Mouse (Mus musculus) heart, embryonic 16.5 days (tissue): ENCODE results near the gene Fkbp4. TPM values are rescaled to one million over a fixed set of nuclear protein-coding genes. Genes with fewer than 3 reads are reported as not detected.
A peak's percentile ranks its signal among the peaks of the same experiment; 100 is the strongest.

Source experiments
- ATAC-seq: fragments of 200-750 bp; cut with Nextera tagmentation; replicated peaks from 2 replicates; pipeline ENCODE4 v1.8.0; 2017; ENCODE audit warnings: moderate number of reproducible peaks; ENCODE audit not compliant: insufficient read depth, low FRiP score; ENCODE audit errors: extremely low read depth
- H3K27ac ChIP-seq: fragments of 300-500 bp; sonication (generic); 2 replicates; pipeline ENCODE4 v1.5.1; 2014; ENCODE audit warnings: mild to moderate bottlenecking, low read length, control low read depth, moderate library complexity
- H3K27me3 ChIP-seq: fragments of 300-500 bp; sonication (generic); 2 replicates; pipeline ENCODE4 v1.6.1; 2014; ENCODE audit warnings: low read length, mixed read lengths; ENCODE audit not compliant: control insufficient read depth, insufficient read depth
- H3K36me3 ChIP-seq: fragments of 300-500 bp; sonication (generic); 2 replicates; pipeline ENCODE4 v1.6.1; 2014; ENCODE audit not compliant: control insufficient read depth, insufficient read depth
- H3K4me1 ChIP-seq: fragments of 300-500 bp; sonication (generic); 2 replicates; pipeline ENCODE4 v1.6.1; 2014; ENCODE audit warnings: low read length, mixed read lengths; ENCODE audit not compliant: control insufficient read depth, insufficient read depth
- H3K4me2 ChIP-seq: fragments of 300-500 bp; sonication (generic); 2 replicates; pipeline ENCODE4 v1.6.1; 2014; ENCODE audit warnings: low read depth, mild to moderate bottlenecking, control low read depth, low read length
- H3K4me3 ChIP-seq: fragments of 300-500 bp; sonication (generic); 2 replicates; pipeline ENCODE4 v1.5.1; 2014; ENCODE audit warnings: mild to moderate bottlenecking, control low read depth, low read length
- H3K9ac ChIP-seq: fragments of 300-500 bp; sonication (generic); 2 replicates; pipeline ENCODE4 v1.6.1; 2014; ENCODE audit warnings: low read length, control low read depth
- H3K9me3 ChIP-seq: fragments of 300-500 bp; sonication (generic); replicated peaks from 2 replicates; pipeline ENCODE4 v1.6.1; 2016; ENCODE audit warnings: low read length; ENCODE audit not compliant: control insufficient read depth
- WGBS: fragments of 180-500 bp; shearing (Covaris S2); extraction: QIAGEN DNeasy Blood & Tissue Kit; methylation state at CpG from one replicate; pipeline ENCODE4 v1.1.7; 2014; 5-methylcytosine and 5-hydroxymethylcytosine counted together
- polyA plus RNA-seq: library from polyadenylated mRNA; unstranded; fragments of >200 nt; fragmentation: Nextera tagmentation; extraction: Ambion mirVana; gene quantifications from 2 replicates; pipeline ENCODE4 v1.2.1, GENCODE M21; 2015

Fkbp4 gene
- polyA plus RNA-seq, 1 experiment from 2014 or later = 281 TPM

DNA sequence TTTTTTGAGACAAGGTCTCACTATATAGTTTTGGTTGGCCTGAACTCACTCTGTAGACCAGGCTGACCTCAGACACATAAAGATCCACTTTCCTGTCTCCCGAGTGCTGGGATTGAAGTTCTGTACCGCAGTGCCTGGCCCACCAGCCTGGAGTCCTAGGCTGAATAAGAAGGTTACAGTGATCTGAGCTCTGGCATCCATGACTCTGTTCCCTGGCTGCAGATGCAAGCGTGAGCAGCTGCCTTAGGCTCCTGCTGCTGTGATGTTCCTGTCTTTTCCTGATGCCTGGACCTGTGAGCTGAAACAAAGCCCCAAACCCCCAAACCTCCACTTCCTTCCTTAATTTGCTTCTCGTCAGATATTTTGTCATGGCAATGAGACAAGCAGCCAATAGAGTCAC, 26.5 kb upstream of the Fkbp4 start:
- no peak overlapping the region for H3K4me3 ChIP-seq
- WGBS = 74% methylated on average over 4 of the region's 4 CpGs
- no peak overlapping the region for H3K9ac ChIP-seq
- H3K27me3 ChIP-seq = no peaks in the 10 kb centered on the region
- no peak overlapping the region for H3K27ac ChIP-seq
- H3K4me2 ChIP-seq = no peak overlapping the region
- no peaks in the 10 kb centered on the region for H3K4me1 ChIP-seq
- no peaks in the 10 kb centered on the region for H3K36me3 ChIP-seq
- no peak for ATAC-seq
- H3K9me3 ChIP-seq = no peaks in the 10 kb centered on the region

DNA sequence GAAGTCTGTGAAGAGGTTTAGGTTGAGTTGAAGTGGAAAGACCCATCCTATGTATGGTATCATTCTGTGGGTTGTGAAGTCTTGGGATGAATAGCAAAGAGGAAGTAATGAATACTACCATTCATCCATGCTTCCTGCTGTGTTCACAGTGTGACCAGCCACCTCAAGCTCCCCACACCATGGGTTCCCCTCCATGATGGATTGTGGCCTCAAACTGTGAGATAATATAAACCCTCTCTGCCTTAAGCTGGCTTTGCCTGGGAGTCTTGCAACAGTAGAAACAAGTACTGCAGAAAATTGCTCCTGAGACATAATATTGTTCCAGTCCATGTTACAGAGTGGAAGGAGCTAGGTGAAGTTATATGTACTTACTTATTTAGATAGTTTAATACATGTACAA, 23.1 kb upstream of the Fkbp4 start:
- Histone ChIP-seq H3K4me1 (no peaks in the 10 kb centered on the region), H3K36me3 (no peaks in the 10 kb centered on the region), H3K4me2 (no peak overlapping the region), H3K27ac (no peak overlapping the region), H3K4me3 (no peak overlapping the region), H3K9me3 (no peaks in the 10 kb centered on the region), H3K9ac (no peak overlapping the region), H3K27me3 (no peaks in the 10 kb centered on the region)
- no peak for ATAC-seq

DNA sequence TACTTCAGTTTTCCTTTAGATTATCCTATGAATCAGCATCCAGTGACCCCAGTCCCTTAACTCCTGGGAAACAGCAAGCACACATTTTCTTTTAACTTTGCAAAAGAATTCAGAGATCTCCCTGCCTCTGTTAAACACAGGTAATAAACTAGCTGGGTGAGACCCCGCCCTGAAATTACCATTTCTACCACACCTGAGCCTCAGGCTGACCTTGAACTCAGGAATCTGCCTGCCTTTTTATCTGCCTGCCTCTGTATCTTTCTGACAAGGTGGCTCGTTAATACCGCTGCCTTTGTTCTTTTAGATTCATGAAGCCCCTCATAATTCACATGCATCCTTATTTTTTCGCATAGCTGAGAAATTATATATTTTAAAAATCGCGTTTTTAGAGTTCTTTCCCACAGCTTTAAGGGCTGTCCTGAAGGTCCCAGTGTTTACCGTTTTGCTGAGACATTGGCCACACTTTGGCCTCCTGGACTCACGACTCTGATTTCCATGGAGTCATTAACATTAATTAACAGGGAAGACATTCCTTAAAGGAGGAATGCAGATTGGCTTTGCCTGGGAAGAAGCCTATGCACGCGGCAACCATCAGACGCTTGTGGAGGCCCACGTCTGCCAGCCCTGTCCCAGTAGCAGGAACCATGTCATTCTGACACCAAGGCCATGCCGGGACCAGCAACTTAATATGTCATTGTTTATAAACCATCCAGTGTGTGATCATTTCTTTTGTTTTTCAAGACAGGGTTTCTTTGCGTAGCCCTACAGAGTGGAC, 22.4 kb upstream of the Fkbp4 start:
- Histone ChIP-seq H3K4me2 (no peak overlapping the region), H3K27me3 (no peaks in the 10 kb centered on the region), H3K27ac (no peak overlapping the region), H3K4me3 (no peak overlapping the region), H3K36me3 (no peaks in the 10 kb centered on the region), H3K9me3 (no peaks in the 10 kb centered on the region), H3K9ac (no peak overlapping the region), H3K4me1 (no peaks in the 10 kb centered on the region)
- WGBS = 75% methylated on average over 14 of the region's 14 CpGs
- no peak for ATAC-seq

DNA sequence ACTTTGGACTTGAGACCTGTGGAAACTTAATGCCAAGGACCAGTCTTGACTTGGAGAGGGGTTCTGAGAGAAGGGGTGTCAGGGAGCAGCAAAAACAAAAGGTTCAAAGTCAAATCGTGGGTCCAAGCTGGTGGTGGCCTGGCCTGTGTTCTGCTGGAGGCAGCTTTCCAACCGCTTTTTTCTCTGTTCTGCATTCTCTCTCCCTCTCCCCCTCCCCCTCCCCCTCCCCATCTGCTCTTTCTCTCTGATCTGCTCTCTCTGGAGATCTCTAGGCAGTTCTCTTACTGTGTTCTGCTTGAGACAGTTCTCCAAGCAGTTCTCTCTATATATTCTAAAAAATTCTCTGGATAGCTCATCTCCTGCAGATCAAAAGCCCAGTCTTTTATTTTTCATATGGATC, 21.8 kb upstream of the Fkbp4 start:
- Histone ChIP-seq H3K27me3 (no peaks in the 10 kb centered on the region), H3K4me1 (no peaks in the 10 kb centered on the region), H3K4me3 (no peak overlapping the region), H3K9me3 (no peaks in the 10 kb centered on the region), H3K4me2 (no peak overlapping the region), H3K9ac (no peak overlapping the region), H3K27ac (no peak overlapping the region), H3K36me3 (no peaks in the 10 kb centered on the region)
- ATAC-seq = no peak
- 29% methylated on average over 2 of the region's 2 CpGs for WGBS

DNA sequence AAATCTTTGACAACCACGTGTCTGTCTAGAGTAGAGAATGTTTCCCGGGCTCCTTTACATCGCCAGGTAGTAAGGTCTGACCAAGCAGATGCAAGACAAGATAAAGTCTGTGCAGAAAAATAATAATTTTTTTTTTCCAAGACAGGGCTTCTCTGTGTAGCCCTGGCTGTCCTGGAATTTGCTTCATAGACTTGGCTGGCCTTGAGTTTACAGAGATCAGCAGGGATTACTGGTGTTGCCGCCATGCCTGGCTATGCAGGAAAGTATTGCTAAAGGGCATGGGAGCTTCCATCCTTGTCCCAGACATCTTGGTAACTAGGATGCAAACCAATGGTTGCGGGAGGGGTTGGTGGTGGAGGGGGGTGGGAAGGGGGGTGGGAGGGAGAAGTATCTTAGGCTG, 18.7 kb upstream of the Fkbp4 start:
- H3K4me2 ChIP-seq = no peak overlapping the region
- no peaks in the 10 kb centered on the region for H3K36me3 ChIP-seq
- no peak overlapping the region for H3K4me3 ChIP-seq
- H3K9ac ChIP-seq = no peak overlapping the region
- 78% methylated on average over 5 of the region's 5 CpGs for WGBS
- no peaks in the 10 kb centered on the region for H3K27me3 ChIP-seq
- H3K4me1 ChIP-seq = no peaks in the 10 kb centered on the region
- ATAC-seq = no peak
- no peak overlapping the region for H3K27ac ChIP-seq
- no peaks in the 10 kb centered on the region for H3K9me3 ChIP-seq

DNA sequence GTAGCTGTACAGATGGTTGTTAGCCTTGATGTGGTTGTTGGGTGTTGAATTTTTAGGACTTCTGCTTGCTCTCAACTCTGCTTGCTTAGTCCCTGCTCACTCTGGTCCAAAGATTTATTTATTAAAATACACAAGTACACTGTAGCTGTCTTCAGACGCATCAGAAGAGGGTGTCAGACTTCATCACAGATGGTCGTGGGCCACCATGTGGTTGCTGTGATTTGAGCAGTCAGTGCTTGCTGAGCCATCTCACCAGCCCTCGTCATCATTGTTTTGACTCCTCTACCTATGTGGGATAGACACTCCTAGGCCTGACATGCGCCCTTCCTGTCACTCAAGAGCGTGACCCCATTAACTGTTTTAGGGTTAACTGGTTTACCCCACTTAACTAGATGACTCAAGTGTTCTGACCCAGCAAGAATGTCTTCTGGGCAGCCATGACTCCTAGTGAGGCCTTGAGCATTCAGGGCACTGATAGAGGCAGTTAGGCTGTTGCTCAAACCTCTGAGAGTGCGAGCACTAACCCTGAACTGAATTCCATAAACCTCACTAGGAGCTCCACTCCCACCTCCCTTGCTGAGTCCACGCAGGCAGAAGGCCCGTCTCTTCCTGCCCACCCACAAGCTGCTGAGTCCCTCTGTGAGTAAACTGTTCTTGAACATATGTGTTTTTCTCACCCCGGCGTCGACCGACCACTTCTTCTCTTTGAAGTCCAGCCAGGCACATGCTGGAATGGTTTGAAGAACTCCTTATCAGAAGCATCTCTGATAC, 17.5 kb upstream of the Fkbp4 start:
- no peak for ATAC-seq
- H3K27me3 ChIP-seq = no peaks in the 10 kb centered on the region
- no peaks in the 10 kb centered on the region for H3K9me3 ChIP-seq
- 62% methylated on average over 12 of the region's 12 CpGs for WGBS
- H3K27ac ChIP-seq = no peak overlapping the region
- no peaks in the 10 kb centered on the region for H3K4me1 ChIP-seq
- H3K4me2 ChIP-seq = no peak overlapping the region
- H3K36me3 ChIP-seq = 0 out of 2 replicates have a peak, but pooled peaks cover 2% of the 10 kb centered on the region
- no peak overlapping the region for H3K4me3 ChIP-seq
- no peak overlapping the region for H3K9ac ChIP-seq

DNA sequence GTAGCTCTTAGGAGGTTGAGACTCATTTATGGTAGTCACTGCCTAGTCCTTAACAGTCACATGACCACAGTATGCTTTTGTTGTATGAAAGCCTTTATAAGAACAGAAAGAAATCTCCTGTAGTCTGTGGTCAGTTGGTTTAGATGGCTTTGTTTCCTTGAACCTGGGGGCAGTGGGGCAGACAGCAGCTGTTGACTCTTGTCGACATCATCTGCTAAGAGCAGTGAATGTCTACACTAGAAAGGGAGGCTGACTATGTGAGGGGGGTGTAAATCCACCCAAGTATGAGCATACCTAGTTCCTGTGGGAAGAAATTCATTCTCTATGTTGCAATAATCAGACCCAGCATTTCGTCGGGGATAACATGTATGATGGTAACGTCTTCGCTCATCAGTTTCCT, 8.6 kb upstream of the Fkbp4 start:
- 94% methylated on average over 5 of the region's 5 CpGs for WGBS
- no peak for ATAC-seq
- Histone ChIP-seq H3K36me3 (0 out of 2 replicates have a peak, but pooled peaks cover 2% of the 10 kb centered on the region), H3K27ac (no peak overlapping the region), H3K4me1 (peaks cover 4% of the 10 kb centered on the region), H3K4me3 (no peak overlapping the region), H3K9me3 (no peaks in the 10 kb centered on the region), H3K27me3 (0 out of 2 replicates have a peak, but pooled peaks cover 2% of the 10 kb centered on the region), H3K9ac (no peak overlapping the region), H3K4me2 (no peak overlapping the region)

DNA sequence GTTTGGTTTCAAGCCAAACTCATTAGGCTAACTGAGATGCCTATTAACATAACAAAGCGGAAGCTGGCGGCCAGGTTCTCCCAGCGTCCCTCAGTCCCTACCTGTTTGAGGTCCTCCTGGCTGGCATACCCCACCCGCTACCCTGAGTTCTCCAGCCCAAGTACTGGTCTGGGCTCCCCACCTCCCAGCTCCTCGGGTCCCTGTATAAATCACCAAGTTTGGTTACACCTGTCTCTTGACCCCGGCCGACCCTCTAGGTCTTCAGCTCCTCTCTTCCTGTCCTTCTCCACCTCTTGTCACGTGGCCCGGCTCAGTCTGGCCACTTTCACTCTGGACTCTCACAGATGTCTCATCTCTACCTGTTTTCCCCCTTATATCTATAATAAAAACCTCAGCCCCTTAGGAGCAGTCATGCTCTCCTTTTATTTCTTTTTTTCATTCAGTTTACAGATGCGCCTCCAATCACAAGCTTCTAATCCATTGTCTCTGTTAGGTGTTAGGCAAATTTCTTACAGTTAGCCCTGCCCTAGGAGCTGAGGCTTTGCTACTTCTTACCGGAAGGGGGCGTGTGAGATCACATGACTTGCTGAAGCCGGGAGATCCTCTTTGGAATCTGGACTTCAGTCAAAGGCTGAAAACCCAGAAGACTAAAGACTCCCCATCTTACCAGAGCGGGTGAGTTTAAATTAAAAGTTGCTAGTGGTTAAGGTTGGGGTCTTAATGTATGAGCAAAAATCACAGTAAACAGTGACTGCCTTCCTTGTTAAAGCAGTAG, 7.5 kb upstream of the Fkbp4 start:
- Histone ChIP-seq H3K27ac (no peak overlapping the region), H3K4me3 (peak overlapping the region; percentile 32)

More for the DNA sequence above, 7.5 kb upstream of the Fkbp4 start:
- Histone ChIP-seq H3K4me2 (peak overlapping the region; percentile 63), H3K4me1 (peaks cover 4% of the 10 kb centered on the region), H3K27me3 (0 out of 2 replicates have a peak, but pooled peaks cover 2% of the 10 kb centered on the region), H3K9ac (peak overlapping the region; percentile 18), H3K36me3 (no peaks in the 10 kb centered on the region), H3K9me3 (no peaks in the 10 kb centered on the region)
- 17% methylated on average over 14 of the region's 14 CpGs for WGBS
- ATAC-seq = peak; percentile 55; the same call in 1 of the 2 replicates
